Mouse (Mus musculus): ENCODE measurements around the gene Myog.

- TF ChIP-seq CTCF (IDR thresholded peaks at IDR 0.05; ENCODE audit: borderline replicate concordance, insufficient read depth, low read depth, low read length), result no peak
- no peak for TF ChIP-seq POLR2A (IDR thresholded peaks at IDR 0.05; ENCODE audit: borderline replicate concordance, insufficient read depth, low read length)
Measured at GRCm38 (mm10) chr1:134335924-134336810, 46.4 kb downstream of the Myog start.
